Mouse (Mus musculus) midbrain, embryonic 13.5 days (tissue): ENCODE results near the gene Lrrc31. TPM values are rescaled to one million over a fixed set of nuclear protein-coding genes. Genes with fewer than 3 reads are reported as not detected.

ENCODE experiments used
- ATAC-seq: fragments of 200-750 bp; cut with Nextera tagmentation; 2 replicates; pipeline ENCODE4 v1.8.0; 2017; ENCODE audit warnings: mild to moderate bottlenecking, moderate TSS enrichment, moderate library complexity
- H3K27ac ChIP-seq: fragments of 300-500 bp; sonication (generic); 2 replicates; pipeline ENCODE4 v1.5.1; 2015; ENCODE audit warnings: inconsistent platforms, mild to moderate bottlenecking, moderate library complexity
- H3K27me3 ChIP-seq: fragments of 300-500 bp; sonication (generic); 2 replicates; pipeline ENCODE4 v1.6.1; 2015; ENCODE audit warnings: mild to moderate bottlenecking, inconsistent platforms
- H3K36me3 ChIP-seq: fragments of 300-500 bp; sonication (generic); 2 replicates; pipeline ENCODE4 v1.6.1; 2015; ENCODE audit warnings: mild to moderate bottlenecking, inconsistent platforms
- H3K4me1 ChIP-seq: fragments of 300-500 bp; sonication (generic); replicated peaks from 2 replicates; pipeline ENCODE4 v1.6.1; 2015; ENCODE audit warnings: inconsistent platforms
- H3K4me2 ChIP-seq: fragments of 300-500 bp; sonication (generic); replicated peaks from 2 replicates; pipeline ENCODE4 v1.6.1; 2015; ENCODE audit warnings: moderate library complexity, mild to moderate bottlenecking, inconsistent platforms
- H3K4me3 ChIP-seq: fragments of 300-500 bp; sonication (generic); replicated peaks from 2 replicates; pipeline ENCODE4 v1.5.1; 2015; ENCODE audit warnings: mild to moderate bottlenecking, inconsistent platforms
- H3K9ac ChIP-seq: fragments of 300-500 bp; sonication (generic); replicated peaks from 2 replicates; pipeline ENCODE4 v1.6.1; 2015; ENCODE audit warnings: mild to moderate bottlenecking, inconsistent platforms
- H3K9me3 ChIP-seq: fragments of 300-500 bp; sonication (generic); 2 replicates; pipeline ENCODE4 v1.6.1; 2016; ENCODE audit warnings: mild to moderate bottlenecking, inconsistent platforms
- WGBS: fragments of 180-500 bp; shearing (Covaris S2); methylation state at CpG from one replicate; pipeline ENCODE4 v1.1.7; 2015; 5-methylcytosine and 5-hydroxymethylcytosine counted together
- polyA plus RNA-seq: library from polyadenylated mRNA; unstranded; fragments of >200 nt; fragmentation: Nextera tagmentation; extraction: Ambion mirVana; gene quantifications from 2 replicates; pipeline ENCODE4 v1.2.1, GENCODE M21; 2015

The Lrrc31 gene
- polyA plus RNA-seq, 1 experiment from 2014 or later = 0.11 TPM

DNA sequence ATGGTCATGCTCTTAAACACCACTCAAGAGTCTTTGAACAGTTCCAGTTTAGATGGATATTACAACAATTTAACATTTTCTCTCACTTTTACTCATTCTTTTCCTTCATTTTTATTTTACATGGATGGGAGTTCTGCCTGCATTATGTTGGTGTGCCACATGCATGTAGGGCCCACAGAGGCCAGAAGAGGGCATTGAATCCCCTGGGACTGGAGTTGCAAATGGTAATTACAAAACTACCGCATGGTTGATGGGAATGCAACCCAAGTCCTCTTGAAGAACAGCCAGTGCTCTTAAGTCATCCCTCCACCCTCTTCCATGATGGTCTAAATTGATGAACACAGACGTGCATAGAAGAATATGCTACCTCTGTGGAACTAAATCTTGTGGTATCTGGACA lies 22.8 kb upstream of the Lrrc31 start:
- no peak overlapping the region for H3K4me3 ChIP-seq
- no peaks in the 10 kb centered on the region for H3K27me3 ChIP-seq
- 88% methylated on average over 2 of the region's 2 CpGs for WGBS
- no peak overlapping the region for H3K27ac ChIP-seq
- H3K9ac ChIP-seq = no peak overlapping the region
- no peaks in the 10 kb centered on the region for H3K4me1 ChIP-seq
- ATAC-seq = no peak
- no peaks in the 10 kb centered on the region for H3K36me3 ChIP-seq
- no peak overlapping the region for H3K4me2 ChIP-seq
- H3K9me3 ChIP-seq = no peaks in the 10 kb centered on the region

DNA sequence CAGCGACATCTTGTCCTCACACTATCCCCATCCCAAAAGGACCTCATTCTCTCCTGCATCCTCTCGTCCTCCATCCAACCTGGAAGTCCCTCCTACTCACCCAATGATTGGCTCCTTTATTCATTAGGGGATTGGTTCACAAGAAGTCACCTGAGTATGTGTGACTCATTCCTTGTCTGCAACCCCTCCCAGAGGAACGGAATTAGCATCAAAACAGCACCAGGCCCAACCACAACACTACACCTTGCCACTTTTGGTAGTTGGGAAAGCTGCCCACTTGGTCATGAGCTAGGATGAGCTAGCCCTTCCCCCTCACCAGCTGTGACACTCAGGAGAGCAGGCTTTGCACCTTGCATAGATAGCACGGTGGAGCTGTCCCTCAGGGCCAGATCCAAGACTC lies 22.4 kb upstream of the Lrrc31 start:
- H3K4me3 ChIP-seq = no peak overlapping the region
- no peaks in the 10 kb centered on the region for H3K27me3 ChIP-seq
- no peak overlapping the region for H3K9ac ChIP-seq
- no peak overlapping the region for H3K27ac ChIP-seq
- no peaks in the 10 kb centered on the region for H3K9me3 ChIP-seq
- WGBS = 81% methylated on average over 4 of the region's 4 CpGs
- H3K4me1 ChIP-seq = no peaks in the 10 kb centered on the region
- no peak for ATAC-seq
- no peak overlapping the region for H3K4me2 ChIP-seq
- H3K36me3 ChIP-seq = no peaks in the 10 kb centered on the region

DNA sequence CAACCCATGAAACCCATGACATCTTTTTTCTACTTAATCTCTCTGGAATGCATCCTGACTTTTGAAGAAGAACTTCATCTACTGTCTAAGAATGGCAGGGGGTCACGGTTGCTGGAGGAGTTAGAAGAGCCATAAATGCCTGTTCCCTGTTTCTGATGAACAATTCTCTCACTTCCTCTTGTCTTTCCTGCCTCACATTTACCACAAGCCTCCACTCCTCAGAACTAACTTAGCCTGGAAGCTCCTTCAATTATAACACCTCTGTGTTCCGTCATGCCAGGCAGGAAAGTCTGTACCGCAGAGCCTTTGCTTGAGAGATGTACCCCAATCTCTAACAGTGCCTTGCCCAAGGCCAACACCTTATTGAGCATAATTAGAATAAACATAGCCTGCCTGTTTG lies 19.0 kb upstream of the Lrrc31 start:
- H3K9ac ChIP-seq = no peak overlapping the region
- H3K27ac ChIP-seq = no peak overlapping the region
- 88% methylated on average over 3 of the region's 3 CpGs for WGBS
- no peaks in the 10 kb centered on the region for H3K36me3 ChIP-seq
- no peak overlapping the region for H3K4me2 ChIP-seq
- H3K9me3 ChIP-seq = no peaks in the 10 kb centered on the region; the same call in 1 of the 2 replicates
- H3K27me3 ChIP-seq = no peaks in the 10 kb centered on the region
- no peaks in the 10 kb centered on the region for H3K4me1 ChIP-seq
- H3K4me3 ChIP-seq = no peak overlapping the region
- ATAC-seq = no peak

DNA sequence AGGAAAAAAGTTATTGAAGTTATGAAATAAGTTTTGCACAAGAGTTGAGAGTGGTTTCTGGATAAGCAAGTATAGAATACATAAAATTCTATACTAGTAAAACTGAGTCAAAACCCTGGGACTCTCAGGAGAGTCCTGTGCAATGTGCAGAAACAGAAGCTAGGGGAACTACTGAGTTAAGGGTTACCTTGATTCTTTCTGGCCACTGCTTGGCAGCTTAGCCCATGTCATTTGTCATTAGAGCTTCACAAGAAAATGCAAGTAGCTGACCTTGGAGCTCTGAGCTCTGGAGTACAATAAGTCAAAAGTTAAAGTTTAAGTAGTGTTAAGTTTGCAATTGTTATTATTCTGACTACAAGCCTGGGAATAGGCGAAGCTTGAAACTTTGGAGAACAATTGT lies 13.7 kb upstream of the Lrrc31 start:
- no peak overlapping the region for H3K4me2 ChIP-seq
- ATAC-seq = no peak
- H3K36me3 ChIP-seq = no peaks in the 10 kb centered on the region
- H3K9ac ChIP-seq = no peak overlapping the region
- no peak overlapping the region for H3K27ac ChIP-seq
- no peaks in the 10 kb centered on the region for H3K4me1 ChIP-seq
- WGBS = 90% methylated on average over 1 of the region's 1 CpGs
- H3K9me3 ChIP-seq = no peaks in the 10 kb centered on the region; the same call in 1 of the 2 replicates
- no peaks in the 10 kb centered on the region for H3K27me3 ChIP-seq
- H3K4me3 ChIP-seq = no peak overlapping the region

DNA sequence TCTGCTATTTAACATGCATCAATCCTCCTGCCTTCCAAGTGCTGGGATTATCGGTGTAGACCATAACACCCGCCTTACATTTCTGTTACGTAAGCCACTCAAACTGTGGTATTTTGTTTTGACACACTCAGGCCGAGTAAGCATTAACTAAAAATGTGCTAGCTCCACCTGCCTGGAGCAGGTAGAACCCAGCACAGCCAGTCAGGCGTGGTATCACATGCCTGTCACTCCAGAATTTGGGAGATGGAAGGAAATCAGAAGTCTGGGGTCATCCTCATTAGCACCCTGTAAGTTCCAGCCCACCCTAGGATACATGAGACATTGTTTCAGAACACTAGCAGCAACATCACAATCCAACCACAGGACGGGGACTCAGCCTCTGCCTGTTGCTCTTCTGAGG lies 10.5 kb upstream of the Lrrc31 start:
- Histone ChIP-seq H3K9ac (no peak overlapping the region), H3K4me2 (no peak overlapping the region), H3K9me3 (no peaks in the 10 kb centered on the region), H3K27ac (no peak overlapping the region), H3K4me1 (no peaks in the 10 kb centered on the region), H3K36me3 (no peaks in the 10 kb centered on the region), H3K4me3 (no peak overlapping the region), H3K27me3 (no peaks in the 10 kb centered on the region)
- no peak for ATAC-seq
- WGBS = 87% methylated on average over 6 of the region's 6 CpGs

DNA sequence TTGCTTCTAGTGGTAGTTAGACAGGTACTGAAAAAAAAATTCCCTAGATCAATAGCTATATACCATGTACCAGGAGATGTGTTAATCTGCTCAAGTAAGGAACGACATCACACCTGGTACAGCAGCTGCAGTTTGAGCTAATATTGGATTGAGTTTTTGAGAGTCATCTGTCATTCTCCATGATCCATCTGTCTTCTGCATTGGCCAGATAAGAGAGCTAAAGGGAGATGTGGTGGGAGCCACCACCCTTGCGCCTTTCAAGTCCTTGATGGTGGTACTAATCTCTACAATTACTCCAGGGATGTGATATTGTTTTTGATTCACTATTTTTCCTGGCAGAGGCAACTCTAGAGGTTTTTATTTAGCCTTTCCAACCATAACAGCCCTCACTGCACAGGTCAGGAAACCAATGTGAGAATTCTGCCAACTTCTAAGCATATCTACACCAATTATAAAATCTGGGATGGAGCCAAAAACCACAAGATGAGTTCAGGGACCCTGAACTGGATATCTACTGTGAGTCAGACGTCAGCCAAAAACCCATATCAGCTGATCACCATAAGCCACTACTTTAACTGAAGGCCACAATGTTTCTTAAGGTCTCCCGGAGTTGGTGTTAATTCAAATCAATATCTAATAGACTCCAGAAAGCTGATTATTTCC lies 7.1 kb upstream of the Lrrc31 start:
- WGBS = 86% methylated on average over 4 of the region's 4 CpGs
- Histone ChIP-seq H3K4me3 (no peak overlapping the region), H3K9me3 (no peaks in the 10 kb centered on the region), H3K36me3 (no peaks in the 10 kb centered on the region), H3K27me3 (no peaks in the 10 kb centered on the region), H3K4me1 (no peaks in the 10 kb centered on the region), H3K4me2 (no peak overlapping the region), H3K27ac (no peak overlapping the region), H3K9ac (no peak overlapping the region)
- no peak for ATAC-seq

DNA sequence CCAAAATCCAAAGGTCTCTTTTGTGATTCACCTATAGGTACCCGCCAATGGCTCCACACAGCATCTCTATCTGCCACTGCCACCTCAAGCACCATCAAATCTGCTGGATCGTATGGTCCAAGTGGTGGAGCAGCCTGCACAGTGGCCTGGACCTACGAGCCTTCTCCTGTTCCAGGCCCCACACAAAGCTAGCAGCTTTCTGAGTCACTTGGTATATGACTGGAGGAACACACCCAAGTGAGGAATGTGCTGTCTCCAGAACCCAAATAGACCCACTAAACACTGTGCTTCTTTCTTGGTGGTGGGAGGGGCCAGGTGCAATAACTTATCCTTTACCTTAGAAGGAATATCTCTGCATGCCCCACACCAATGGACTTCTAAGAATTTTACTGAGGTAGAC lies 6.3 kb upstream of the Lrrc31 start:
- Histone ChIP-seq H3K9me3 (no peaks in the 10 kb centered on the region), H3K36me3 (no peaks in the 10 kb centered on the region), H3K4me3 (no peak overlapping the region), H3K4me2 (no peak overlapping the region), H3K27me3 (no peaks in the 10 kb centered on the region), H3K9ac (no peak overlapping the region), H3K4me1 (no peaks in the 10 kb centered on the region), H3K27ac (no peak overlapping the region)
- WGBS = 81% methylated on average over 3 of the region's 3 CpGs
- no peak for ATAC-seq

DNA sequence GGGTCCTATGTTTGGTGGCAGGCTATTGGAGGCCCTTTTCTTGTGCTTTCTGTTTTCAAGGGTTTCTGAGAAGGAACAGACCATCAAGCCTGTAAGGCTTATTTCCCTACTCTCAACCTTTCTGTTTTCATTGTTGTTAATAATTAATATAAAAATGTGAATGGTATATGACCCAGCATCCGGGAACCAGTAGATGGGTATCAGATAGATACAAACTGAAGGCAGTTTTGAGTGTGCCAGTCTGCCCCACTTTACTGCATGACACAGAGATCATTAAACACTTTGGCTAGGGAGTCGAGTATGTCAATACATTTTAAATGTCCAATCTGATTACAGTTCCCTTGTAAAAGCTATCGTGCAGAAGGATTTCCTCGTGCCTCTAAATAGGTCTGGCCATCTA lies 1.8 kb downstream of the Lrrc31 start:
- Histone ChIP-seq H3K27me3 (no peaks in the 10 kb centered on the region), H3K4me1 (no peaks in the 10 kb centered on the region), H3K9ac (no peak overlapping the region), H3K27ac (no peak overlapping the region), H3K9me3 (no peaks in the 10 kb centered on the region), H3K4me3 (no peak overlapping the region), H3K36me3 (no peaks in the 10 kb centered on the region), H3K4me2 (no peak overlapping the region)
- 69% methylated on average over 4 of the region's 4 CpGs for WGBS
- no peak for ATAC-seq

DNA sequence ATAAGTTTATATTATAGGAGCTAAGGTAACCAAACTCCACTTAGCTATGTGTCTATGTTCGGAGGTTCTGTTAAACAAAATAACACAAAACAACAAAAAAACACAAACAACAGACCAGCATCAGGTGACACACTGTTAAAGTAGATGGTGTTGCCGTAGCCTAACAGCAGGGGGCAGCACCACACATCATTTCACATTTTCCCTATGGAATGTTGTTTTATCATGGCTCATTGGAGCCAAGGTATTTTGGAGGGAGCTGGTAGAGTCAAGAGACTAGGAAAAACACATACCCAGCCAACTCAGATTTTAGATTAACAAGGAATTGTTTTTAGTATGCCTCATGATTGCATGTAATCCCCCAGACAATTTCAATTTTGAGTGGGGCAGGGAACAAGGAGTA lies 3.3 kb downstream of the Lrrc31 start:
- 0 out of 2 replicates have a peak, but pooled peaks have one; percentile 27 for ATAC-seq
- no peaks in the 10 kb centered on the region for H3K9me3 ChIP-seq
- WGBS = 28% methylated on average over 2 of the region's 2 CpGs

DNA sequence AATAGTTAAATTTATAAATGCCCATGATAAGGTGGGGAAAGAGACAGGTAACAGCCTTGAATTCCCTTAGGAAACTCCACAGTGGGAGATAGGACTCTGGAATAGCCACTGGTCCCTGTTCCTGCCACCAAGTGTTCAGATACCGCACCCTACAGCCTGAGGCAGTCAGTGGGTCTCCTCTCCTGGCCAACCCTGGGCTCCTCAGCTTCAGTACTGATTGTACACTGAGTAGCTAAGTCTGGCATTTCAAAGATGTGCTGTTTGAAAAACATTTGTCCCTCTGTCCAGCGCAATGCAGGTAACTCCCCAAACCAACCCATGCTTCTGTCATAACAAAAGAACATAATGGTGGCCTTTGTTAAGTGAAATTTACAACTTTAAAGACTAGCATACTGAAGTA lies 4.0 kb downstream of the Lrrc31 start:
- 95% methylated on average over 2 of the region's 2 CpGs for WGBS
- H3K4me3 ChIP-seq = no peak overlapping the region
- no peaks in the 10 kb centered on the region for H3K9me3 ChIP-seq
- H3K4me1 ChIP-seq = no peaks in the 10 kb centered on the region
- no peak for ATAC-seq
- H3K4me2 ChIP-seq = no peak overlapping the region
- H3K9ac ChIP-seq = no peak overlapping the region
- H3K36me3 ChIP-seq = no peaks in the 10 kb centered on the region
- no peak overlapping the region for H3K27ac ChIP-seq
- no peaks in the 10 kb centered on the region for H3K27me3 ChIP-seq

More for the DNA sequence above, 3.3 kb downstream of the Lrrc31 start:
- H3K36me3 ChIP-seq = no peaks in the 10 kb centered on the region
- no peaks in the 10 kb centered on the region for H3K4me1 ChIP-seq
- H3K4me2 ChIP-seq = no peak overlapping the region
- no peak overlapping the region for H3K27ac ChIP-seq
- H3K4me3 ChIP-seq = no peak overlapping the region
- H3K9ac ChIP-seq = no peak overlapping the region
- no peaks in the 10 kb centered on the region for H3K27me3 ChIP-seq

DNA sequence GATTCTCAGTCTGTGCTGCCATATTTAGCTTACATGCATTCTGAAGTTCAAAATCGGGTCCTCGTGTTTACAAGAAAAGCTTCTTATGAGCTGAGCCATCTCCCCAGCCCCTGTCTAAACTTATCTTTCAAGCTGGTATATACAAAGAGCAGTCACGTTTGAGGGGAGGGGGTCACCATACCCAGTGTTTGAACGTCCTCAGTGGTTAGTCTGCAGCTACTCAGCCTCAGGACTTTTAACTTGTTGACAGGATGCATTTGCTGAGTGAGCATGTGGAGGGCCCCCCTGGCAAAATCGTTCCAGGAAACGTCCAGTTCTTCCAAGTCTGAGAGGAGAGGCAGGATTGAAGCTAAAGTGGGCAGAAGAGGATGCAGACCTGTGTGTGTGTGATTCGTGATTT lies 8.7 kb downstream of the Lrrc31 start:
- H3K36me3 ChIP-seq = no peaks in the 10 kb centered on the region
- H3K27ac ChIP-seq = no peak overlapping the region
- no peak overlapping the region for H3K4me2 ChIP-seq
- no peak overlapping the region for H3K4me3 ChIP-seq
- no peaks in the 10 kb centered on the region for H3K4me1 ChIP-seq
- WGBS = 77% methylated on average over 7 of the region's 7 CpGs
- H3K9me3 ChIP-seq = no peaks in the 10 kb centered on the region
- ATAC-seq = no peak
- H3K9ac ChIP-seq = no peak overlapping the region
- no peaks in the 10 kb centered on the region for H3K27me3 ChIP-seq

DNA sequence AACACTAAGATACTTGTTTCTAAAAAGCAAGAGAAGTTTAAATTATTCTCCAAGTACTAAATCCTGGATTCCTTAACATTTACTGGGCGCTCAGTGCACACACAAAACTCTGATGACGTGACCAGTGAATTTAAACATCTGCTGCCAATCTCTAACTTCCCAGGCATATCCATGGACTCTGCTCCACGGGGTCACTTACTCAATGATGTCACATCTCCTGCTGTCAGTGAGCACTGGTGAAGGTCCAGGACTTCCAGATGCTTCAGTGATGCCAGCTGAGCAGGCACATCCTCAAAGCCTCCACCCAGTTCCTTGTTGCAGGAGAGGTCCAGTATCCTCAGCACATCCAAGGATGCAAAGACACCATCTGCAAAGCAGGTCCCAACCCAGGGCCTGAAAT lies 12.4 kb downstream of the Lrrc31 start:
- no peaks in the 10 kb centered on the region for H3K9me3 ChIP-seq
- no peak overlapping the region for H3K4me3 ChIP-seq
- WGBS = 84% methylated on average over 3 of the region's 3 CpGs
- no peaks in the 10 kb centered on the region for H3K4me1 ChIP-seq
- no peak overlapping the region for H3K4me2 ChIP-seq
- H3K27ac ChIP-seq = no peak overlapping the region
- H3K9ac ChIP-seq = no peak overlapping the region
- no peak for ATAC-seq
- no peaks in the 10 kb centered on the region for H3K36me3 ChIP-seq
- no peaks in the 10 kb centered on the region for H3K27me3 ChIP-seq

DNA sequence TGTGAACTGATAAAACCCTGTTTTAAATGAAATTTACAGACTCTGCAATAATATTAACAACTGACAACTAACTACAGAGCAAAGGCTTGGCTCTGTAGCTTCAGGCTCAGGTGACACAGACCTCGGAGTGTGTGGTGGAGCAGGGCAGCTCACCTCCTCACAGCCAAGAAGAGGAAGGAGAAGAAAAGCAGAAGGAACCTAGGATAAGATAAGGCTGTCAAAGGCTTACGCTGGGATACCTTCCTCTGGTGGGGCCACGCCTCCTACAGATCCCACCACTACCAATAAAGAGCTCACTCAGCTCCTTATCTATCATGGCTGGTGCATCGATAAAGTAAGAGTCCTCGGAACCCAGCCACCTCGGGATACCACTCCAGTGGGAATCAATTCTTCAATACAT lies 16.5 kb downstream of the Lrrc31 start:
- Histone ChIP-seq H3K4me1 (no peaks in the 10 kb centered on the region), H3K36me3 (no peaks in the 10 kb centered on the region), H3K27ac (no peak overlapping the region), H3K4me2 (no peak overlapping the region), H3K27me3 (no peaks in the 10 kb centered on the region), H3K9me3 (no peaks in the 10 kb centered on the region), H3K9ac (no peak overlapping the region), H3K4me3 (no peak overlapping the region)
- ATAC-seq = no peak
- 86% methylated on average over 6 of the region's 6 CpGs for WGBS
